Mouse (Mus musculus) megakaryocyte, embryonic 14.5 days (primary cell): Measurements from ENCODE around the gene Csnk1g2.

ENCODE experiments used
- FLI1 ChIP-seq: IDR thresholded peaks from 2 replicates; pipeline ENCODE4 v1.6.1; 2012; ENCODE audit warnings: low read length, inconsistent platforms, mixed read lengths
- GATA1 ChIP-seq: IDR thresholded peaks from 3 replicates; pipeline ENCODE4 v1.6.1; 2012; ENCODE audit warnings: mixed read lengths, low read length, inconsistent platforms, borderline replicate concordance

GRCm38 (mm10) chr10:80576351-80577194 lies 46.1 kb upstream of the Csnk1g2 start:
- TF ChIP-seq FLI1: no peak
- TF ChIP-seq GATA1: no peak
